Mouse (Mus musculus): ENCODE measurements around the gene Abi2. TPM values are rescaled to one million over a fixed set of nuclear protein-coding genes. Genes with fewer than 3 reads are reported as not detected.
"Not testable (repeated sequence)": the region's sequence is repeated elsewhere in the genome, so short reads cannot be mapped to it uniquely, and the experiment has no call there.

Gene Abi2
- polyA plus RNA-seq, 1 experiment from 2014 or later = 90.7 TPM

DNA sequence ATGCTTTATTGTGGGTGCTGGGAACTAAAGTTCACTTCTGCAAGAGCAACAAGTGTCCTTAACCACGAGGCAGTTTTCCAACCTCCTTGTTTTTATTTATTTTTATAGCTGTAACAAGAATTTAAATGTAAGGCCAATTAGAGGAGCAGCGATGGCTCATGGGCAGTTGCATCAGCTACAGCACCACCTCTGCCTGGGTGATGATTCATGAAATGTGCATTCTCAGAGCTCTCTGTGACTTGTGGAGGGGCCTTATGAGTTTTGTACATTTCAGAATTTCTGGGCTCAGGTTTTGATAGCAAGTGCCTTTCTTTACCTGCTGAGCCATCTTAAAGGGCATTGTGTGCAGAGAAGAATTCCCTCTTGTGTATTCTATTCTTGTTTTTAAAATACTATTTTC lies 18.9 kb downstream of the Abi2 start:
- Histone ChIP-seq H3K9me3 (ENCODE audit: control insufficient read depth, low read length) (no peaks in the 10 kb centered on the region), H3K36me3 (replicated peaks; ENCODE audit: control insufficient read depth, insufficient read depth) (no peaks in the 10 kb centered on the region), H3K27ac (no peak overlapping the region), H3K4me2 (replicated peaks) (no peak overlapping the region), H3K27me3 (ENCODE audit: control insufficient read depth, insufficient read depth, low read length) (no peaks in the 10 kb centered on the region), H3K4me1 (replicated peaks; ENCODE audit: control insufficient read depth, insufficient read depth, low read length) (0 out of 2 replicates have a peak, but pooled peaks cover 3% of the 10 kb centered on the region), H3K4me3 (replicated peaks; ENCODE audit: low read length) (no peak overlapping the region), H3K9ac (no peak overlapping the region)
- no peak for ATAC-seq (ENCODE audit: low FRiP score)
- DNase-seq (ENCODE audit: low spot score) = no peak
- 91% methylated on average over 2 of the region's 2 CpGs for WGBS

DNA sequence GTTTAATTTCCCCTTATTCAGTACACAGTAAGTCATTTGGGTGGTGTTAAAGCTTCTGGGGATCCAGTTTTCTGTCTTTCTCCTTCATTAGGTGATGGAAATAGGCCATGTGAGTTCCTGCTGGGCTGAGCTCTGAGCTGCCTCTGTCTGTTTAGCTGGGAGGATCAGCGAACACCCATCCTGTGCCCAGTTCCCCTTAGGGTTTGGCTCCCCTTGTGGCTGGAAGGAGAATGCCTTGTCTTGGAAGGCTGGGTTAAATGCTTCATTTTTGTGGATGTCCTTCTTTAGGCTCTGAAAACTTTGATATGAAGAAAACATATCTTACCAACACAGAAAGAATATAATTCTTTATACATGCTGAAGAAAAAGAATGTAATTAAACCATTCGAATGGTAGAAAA lies 19.5 kb downstream of the Abi2 start:
- H3K27me3 ChIP-seq (ENCODE audit: control insufficient read depth, insufficient read depth, low read length) = no peaks in the 10 kb centered on the region
- no peak overlapping the region for H3K27ac ChIP-seq
- ATAC-seq (ENCODE audit: low FRiP score) (no peak), DNase-seq (ENCODE audit: low spot score) (no peak)
- H3K9ac ChIP-seq = no peak overlapping the region
- H3K4me2 ChIP-seq (replicated peaks) = no peak overlapping the region
- H3K9me3 ChIP-seq (ENCODE audit: control insufficient read depth, low read length) = no peaks in the 10 kb centered on the region
- H3K4me3 ChIP-seq (replicated peaks; ENCODE audit: low read length) = no peak overlapping the region
- WGBS = 70% methylated on average over 2 of the region's 2 CpGs
- 0 out of 2 replicates have a peak, but pooled peaks cover 3% of the 10 kb centered on the region for H3K4me1 ChIP-seq (replicated peaks; ENCODE audit: control insufficient read depth, insufficient read depth, low read length)
- no peaks in the 10 kb centered on the region for H3K36me3 ChIP-seq (replicated peaks; ENCODE audit: control insufficient read depth, insufficient read depth)

DNA sequence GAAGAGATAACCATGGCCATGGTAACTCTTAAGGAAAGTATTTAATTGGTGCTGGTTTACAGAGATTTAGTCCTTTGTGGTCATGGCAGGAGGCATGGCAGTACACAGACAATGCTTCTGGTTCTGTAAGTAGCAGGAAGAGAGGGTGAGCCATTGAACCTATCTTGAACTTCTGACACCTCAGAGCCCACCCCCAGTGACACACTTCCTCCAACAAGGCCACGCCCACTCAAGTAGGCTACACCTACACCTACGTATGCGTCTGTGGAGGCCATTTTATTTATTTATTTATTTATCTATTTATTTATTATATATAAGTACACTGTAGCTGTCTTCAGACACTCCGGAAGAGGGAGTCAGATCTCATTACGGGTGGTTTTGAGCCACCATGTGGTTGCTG lies 22.1 kb downstream of the Abi2 start:
- DNase-seq (ENCODE audit: low spot score) (no peak), ATAC-seq (ENCODE audit: low FRiP score) (no peak)
- H3K4me2 ChIP-seq (replicated peaks) = no peak overlapping the region
- no peak overlapping the region for H3K9ac ChIP-seq
- H3K4me3 ChIP-seq (replicated peaks; ENCODE audit: low read length) = no peak overlapping the region
- 0 out of 2 replicates have a peak, but pooled peaks cover 5% of the 10 kb centered on the region for H3K36me3 ChIP-seq (replicated peaks; ENCODE audit: control insufficient read depth, insufficient read depth)
- 94% methylated on average over 5 of the region's 5 CpGs for WGBS
- no peaks in the 10 kb centered on the region for H3K27me3 ChIP-seq (ENCODE audit: control insufficient read depth, insufficient read depth, low read length)
- no peak overlapping the region for H3K27ac ChIP-seq
- no peaks in the 10 kb centered on the region for H3K4me1 ChIP-seq (replicated peaks; ENCODE audit: control insufficient read depth, insufficient read depth, low read length)
- no peaks in the 10 kb centered on the region for H3K9me3 ChIP-seq (ENCODE audit: control insufficient read depth, low read length)

DNA sequence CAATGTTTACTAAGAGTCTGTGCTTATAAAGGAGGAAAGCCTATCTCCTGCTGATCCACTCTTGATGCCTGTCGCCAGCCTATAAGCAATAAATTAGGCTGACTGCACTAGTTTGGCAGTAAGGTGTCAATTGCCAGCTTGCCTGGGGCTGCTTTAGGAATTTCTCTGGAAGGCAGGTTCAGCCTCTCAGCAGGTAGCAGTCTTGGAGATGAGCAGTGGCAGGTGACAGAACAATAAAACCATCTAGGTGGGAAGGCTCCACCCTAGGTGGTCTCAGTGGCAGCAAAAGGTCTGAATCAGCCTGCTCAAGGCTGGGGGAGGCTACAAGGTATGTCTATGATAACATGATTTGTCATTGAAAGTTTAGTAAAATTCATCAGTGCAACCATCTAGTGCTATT lies 23.1 kb downstream of the Abi2 start:
- WGBS = 16% methylated on average over 1 of the region's 1 CpGs
- no peaks in the 10 kb centered on the region for H3K27me3 ChIP-seq (ENCODE audit: control insufficient read depth, insufficient read depth, low read length)
- no peak overlapping the region for H3K27ac ChIP-seq
- ATAC-seq (ENCODE audit: low FRiP score) = no peak
- H3K4me2 ChIP-seq (replicated peaks) = no peak overlapping the region
- no peak overlapping the region for H3K4me3 ChIP-seq (replicated peaks; ENCODE audit: low read length)
- H3K4me1 ChIP-seq (replicated peaks; ENCODE audit: control insufficient read depth, insufficient read depth, low read length) = no peaks in the 10 kb centered on the region
- no peak for DNase-seq (ENCODE audit: low spot score)
- H3K9ac ChIP-seq = no peak overlapping the region
- H3K9me3 ChIP-seq (ENCODE audit: control insufficient read depth, low read length) = no peaks in the 10 kb centered on the region
- H3K36me3 ChIP-seq (replicated peaks; ENCODE audit: control insufficient read depth, insufficient read depth) = peaks cover 11% of the 10 kb centered on the region

DNA sequence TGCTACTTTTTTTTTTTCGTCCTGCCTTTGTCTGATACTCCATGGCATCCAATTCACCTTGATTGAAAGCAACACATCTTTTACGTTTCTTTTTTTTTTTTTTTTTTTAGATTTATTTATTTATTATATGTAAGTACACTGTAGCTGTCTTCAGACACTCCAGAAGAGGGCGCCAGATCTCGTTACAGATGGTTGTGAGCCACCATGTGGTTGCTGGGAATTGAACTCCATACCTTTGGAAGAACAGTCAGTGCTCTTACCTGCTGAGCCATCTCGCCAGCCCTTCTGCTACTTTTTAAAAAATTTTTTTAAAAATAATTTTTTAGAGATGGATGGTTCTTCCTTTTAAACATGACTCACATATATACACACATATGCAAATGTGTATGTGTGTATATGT lies 32.0 kb downstream of the Abi2 start:
- H3K36me3 ChIP-seq (replicated peaks; ENCODE audit: control insufficient read depth, insufficient read depth) = peaks cover 44% of the 10 kb centered on the region
- not testable (repeated sequence) for H3K4me2 ChIP-seq (replicated peaks); H3K4me1 ChIP-seq (replicated peaks; ENCODE audit: control insufficient read depth, insufficient read depth, low read length); H3K9ac ChIP-seq; H3K9me3 ChIP-seq (ENCODE audit: control insufficient read depth, low read length); H3K27me3 ChIP-seq (ENCODE audit: control insufficient read depth, insufficient read depth, low read length); H3K27ac ChIP-seq; H3K4me3 ChIP-seq (replicated peaks; ENCODE audit: low read length); DNase-seq (ENCODE audit: low spot score); ATAC-seq (ENCODE audit: low FRiP score)
- WGBS = 90% methylated on average over 5 of the region's 5 CpGs

DNA sequence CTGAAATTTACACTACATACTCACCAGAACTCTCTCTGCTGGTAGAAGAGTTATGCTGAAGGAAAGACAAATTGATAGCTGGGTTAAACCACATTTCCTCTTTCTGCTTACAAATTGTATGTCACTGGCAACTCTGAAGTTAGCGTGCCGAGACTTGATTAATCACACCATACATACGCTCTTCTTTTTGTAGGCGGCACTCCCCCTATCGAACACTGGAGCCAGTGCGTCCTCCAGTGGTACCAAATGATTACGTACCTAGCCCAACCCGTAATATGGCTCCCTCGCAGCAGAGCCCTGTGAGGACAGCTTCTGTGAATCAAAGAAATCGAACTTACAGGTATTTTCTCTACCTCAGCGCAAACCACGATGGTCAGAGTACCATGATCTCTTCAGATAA lies 37.6 kb downstream of the Abi2 start:
- no peaks in the 10 kb centered on the region for H3K9me3 ChIP-seq (ENCODE audit: control insufficient read depth, low read length)
- H3K27ac ChIP-seq = no peak overlapping the region
- H3K4me1 ChIP-seq (replicated peaks; ENCODE audit: control insufficient read depth, insufficient read depth, low read length) = no peaks in the 10 kb centered on the region
- no peaks in the 10 kb centered on the region for H3K27me3 ChIP-seq (ENCODE audit: control insufficient read depth, insufficient read depth, low read length)
- no peak overlapping the region for H3K9ac ChIP-seq
- H3K4me2 ChIP-seq (replicated peaks) = no peak overlapping the region
- ATAC-seq (ENCODE audit: low FRiP score) (no peak), DNase-seq (ENCODE audit: low spot score) (no peak)
- peaks cover 45% of the 10 kb centered on the region for H3K36me3 ChIP-seq (replicated peaks; ENCODE audit: control insufficient read depth, insufficient read depth)
- 82% methylated on average over 12 of the region's 12 CpGs for WGBS
- H3K4me3 ChIP-seq (replicated peaks; ENCODE audit: low read length) = no peak overlapping the region

DNA sequence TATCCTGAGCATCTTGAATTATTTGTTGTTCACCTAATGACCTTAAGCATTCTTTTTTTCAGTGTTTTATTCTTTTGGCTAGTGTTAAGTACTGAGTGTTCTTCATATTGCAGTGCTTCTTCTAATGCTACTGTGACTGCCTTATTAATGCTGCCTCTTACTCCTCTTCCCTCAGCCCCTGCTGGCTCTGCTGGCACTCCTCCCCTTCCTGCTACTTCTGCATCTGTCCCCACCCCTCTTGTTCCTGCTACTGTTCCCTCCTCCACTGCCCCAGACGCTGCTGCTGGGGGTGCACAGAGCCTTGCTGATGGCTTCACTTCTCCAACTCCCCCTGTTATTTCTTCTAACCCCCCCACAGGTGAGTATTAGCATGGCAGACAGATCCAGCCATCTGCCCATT lies 40.5 kb downstream of the Abi2 start:
- Histone ChIP-seq H3K36me3 (replicated peaks; ENCODE audit: control insufficient read depth, insufficient read depth) (peaks cover 54% of the 10 kb centered on the region), H3K9ac (no peak overlapping the region), H3K9me3 (ENCODE audit: control insufficient read depth, low read length) (no peaks in the 10 kb centered on the region), H3K4me3 (replicated peaks; ENCODE audit: low read length) (no peak overlapping the region), H3K4me2 (replicated peaks) (no peak overlapping the region), H3K27me3 (ENCODE audit: control insufficient read depth, insufficient read depth, low read length) (no peaks in the 10 kb centered on the region), H3K27ac (no peak overlapping the region), H3K4me1 (replicated peaks; ENCODE audit: control insufficient read depth, insufficient read depth, low read length) (no peaks in the 10 kb centered on the region)
- ATAC-seq (ENCODE audit: low FRiP score) = no peak
- WGBS = 41% methylated on average over 1 of the region's 1 CpGs
- no peak for DNase-seq (ENCODE audit: low spot score)

DNA sequence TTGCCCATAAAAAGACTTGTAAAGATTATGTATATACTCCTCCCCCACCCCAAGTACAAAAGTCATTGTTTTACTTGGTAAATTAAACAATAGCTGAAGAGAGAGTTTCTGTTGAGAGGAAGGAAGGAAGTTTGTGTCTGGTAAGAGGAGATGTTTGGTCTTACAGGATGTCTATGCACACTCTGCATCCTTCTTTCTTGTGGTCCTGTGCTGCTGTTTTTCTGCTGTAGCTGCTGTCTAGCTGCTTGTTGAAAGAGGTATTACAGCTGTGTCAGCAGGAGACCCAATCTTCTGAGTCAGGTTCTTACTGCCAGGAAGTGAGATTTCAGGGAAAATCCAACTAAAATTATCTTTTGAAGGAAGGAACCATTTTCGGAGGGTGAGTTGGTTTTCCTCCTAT lies 51.2 kb downstream of the Abi2 start:
- no peak for ATAC-seq (ENCODE audit: low FRiP score)
- DNase-seq (ENCODE audit: low spot score) = no peak
- Histone ChIP-seq H3K4me1 (replicated peaks; ENCODE audit: control insufficient read depth, insufficient read depth, low read length) (no peaks in the 10 kb centered on the region), H3K27ac (no peak overlapping the region), H3K4me3 (replicated peaks; ENCODE audit: low read length) (no peak overlapping the region), H3K9ac (no peak overlapping the region), H3K36me3 (replicated peaks; ENCODE audit: control insufficient read depth, insufficient read depth) (peaks cover 61% of the 10 kb centered on the region; the same call in 1 of the 2 replicates), H3K4me2 (replicated peaks) (no peak overlapping the region), H3K27me3 (ENCODE audit: control insufficient read depth, insufficient read depth, low read length) (no peaks in the 10 kb centered on the region), H3K9me3 (ENCODE audit: control insufficient read depth, low read length) (no peaks in the 10 kb centered on the region)
- 81% methylated on average over 1 of the region's 1 CpGs for WGBS

DNA sequence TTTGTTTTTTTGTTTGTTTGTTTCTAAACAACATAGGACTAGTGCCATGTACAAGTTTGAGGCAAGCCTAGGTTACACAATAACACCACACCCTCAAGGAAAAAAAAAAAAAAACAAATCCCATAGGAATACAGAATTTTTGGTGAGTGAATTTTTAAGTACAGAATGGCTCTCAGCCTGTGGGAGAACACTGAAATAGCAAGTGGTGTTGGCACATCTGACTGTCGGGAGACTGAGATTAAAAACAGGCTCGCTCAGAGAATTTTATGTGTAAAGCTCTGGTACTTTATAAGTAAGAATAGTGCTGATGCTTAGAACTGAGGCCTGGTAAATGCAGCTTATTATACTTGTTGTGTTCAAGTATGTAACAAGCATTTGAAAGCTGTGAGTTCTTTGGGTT lies 60.1 kb downstream of the Abi2 start:
- H3K27me3 ChIP-seq (ENCODE audit: control insufficient read depth, insufficient read depth, low read length) = no peaks in the 10 kb centered on the region
- no peak overlapping the region for H3K27ac ChIP-seq
- H3K4me3 ChIP-seq (replicated peaks; ENCODE audit: low read length) = no peak overlapping the region
- DNase-seq (ENCODE audit: low spot score) (no peak), ATAC-seq (ENCODE audit: low FRiP score) (no peak)
- H3K4me2 ChIP-seq (replicated peaks) = no peak overlapping the region
- 87% methylated on average over 2 of the region's 2 CpGs for WGBS
- H3K9ac ChIP-seq = no peak overlapping the region
- peaks cover 45% of the 10 kb centered on the region for H3K36me3 ChIP-seq (replicated peaks; ENCODE audit: control insufficient read depth, insufficient read depth)
- no peaks in the 10 kb centered on the region for H3K9me3 ChIP-seq (ENCODE audit: control insufficient read depth, low read length)
- no peaks in the 10 kb centered on the region for H3K4me1 ChIP-seq (replicated peaks; ENCODE audit: control insufficient read depth, insufficient read depth, low read length)

DNA sequence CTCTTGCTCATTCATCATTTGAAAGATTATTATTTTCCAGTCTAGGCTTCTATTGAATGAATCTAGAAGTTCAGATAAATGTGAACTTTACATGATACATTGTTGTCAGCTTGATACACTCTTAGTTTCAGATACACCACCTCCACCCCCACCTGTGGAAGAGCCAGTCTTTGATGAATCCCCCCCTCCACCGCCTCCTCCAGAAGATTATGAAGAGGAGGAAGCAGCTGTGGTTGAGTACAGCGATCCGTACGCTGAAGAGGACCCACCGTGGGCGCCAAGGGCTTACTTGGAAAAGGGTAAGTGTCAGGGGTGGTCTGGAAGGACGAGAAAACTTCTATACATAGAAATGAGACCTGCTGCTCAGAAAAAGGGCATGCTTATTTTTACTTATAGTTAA lies 61.1 kb downstream of the Abi2 start:
- Histone ChIP-seq H3K4me1 (replicated peaks; ENCODE audit: control insufficient read depth, insufficient read depth, low read length) (no peaks in the 10 kb centered on the region), H3K9ac (no peak overlapping the region), H3K27me3 (ENCODE audit: control insufficient read depth, insufficient read depth, low read length) (no peaks in the 10 kb centered on the region), H3K4me3 (replicated peaks; ENCODE audit: low read length) (no peak overlapping the region), H3K9me3 (ENCODE audit: control insufficient read depth, low read length) (no peaks in the 10 kb centered on the region), H3K27ac (no peak overlapping the region), H3K4me2 (replicated peaks) (no peak overlapping the region), H3K36me3 (replicated peaks; ENCODE audit: control insufficient read depth, insufficient read depth) (peaks cover 36% of the 10 kb centered on the region)
- DNase-seq (ENCODE audit: low spot score) (no peak), ATAC-seq (ENCODE audit: low FRiP score) (no peak)
- WGBS = 94% methylated on average over 7 of the region's 7 CpGs

All from hindbrain, embryonic 14.5 days (tissue).